Mouse (Mus musculus) kidney, embryonic 14.5 days (tissue): ENCODE measurements around the gene Fam160a1. TPM values are rescaled to one million over a fixed set of nuclear protein-coding genes. Genes with fewer than 3 reads are reported as not detected.

Experiments
- ATAC-seq: fragments of 200-750 bp; cut with Nextera tagmentation; 2 replicates; pipeline ENCODE4 v1.8.0; 2017; ENCODE audit warnings: moderate number of reproducible peaks, mild to moderate bottlenecking, moderate TSS enrichment, moderate library complexity; ENCODE audit not compliant: low FRiP score, low TSS enrichment
- H3K27ac ChIP-seq: fragments of 300-500 bp; sonication (generic); 2 replicates; pipeline ENCODE4 v1.5.1; 2014; ENCODE audit warnings: low read depth, mild to moderate bottlenecking, low read length, moderate library complexity, mixed read lengths
- H3K27me3 ChIP-seq: fragments of 300-500 bp; sonication (generic); 2 replicates; pipeline ENCODE4 v1.6.1; 2014; ENCODE audit warnings: mild to moderate bottlenecking, low read length; ENCODE audit not compliant: control insufficient read depth, insufficient read depth
- H3K36me3 ChIP-seq: fragments of 300-500 bp; sonication (generic); 2 replicates; pipeline ENCODE4 v1.6.1; 2014; ENCODE audit warnings: low read length, mixed read lengths; ENCODE audit not compliant: control insufficient read depth, insufficient read depth
- H3K4me1 ChIP-seq: fragments of 300-500 bp; sonication (generic); 2 replicates; pipeline ENCODE4 v1.6.1; 2014; ENCODE audit warnings: low read length, mixed read lengths; ENCODE audit not compliant: control insufficient read depth, insufficient read depth
- H3K4me2 ChIP-seq: fragments of 300-500 bp; sonication (generic); replicated peaks from 2 replicates; pipeline ENCODE4 v1.6.1; 2014; ENCODE audit warnings: low read depth, mild to moderate bottlenecking, low read length
- H3K4me3 ChIP-seq: fragments of 300-500 bp; sonication (generic); 2 replicates; pipeline ENCODE4 v1.5.1; 2014; ENCODE audit warnings: mild to moderate bottlenecking, low read length
- H3K9ac ChIP-seq: fragments of 300-500 bp; sonication (generic); 2 replicates; pipeline ENCODE4 v1.6.1; 2014; ENCODE audit warnings: low read depth, mild to moderate bottlenecking, low read length, moderate library complexity
- H3K9me3 ChIP-seq: fragments of 300-500 bp; sonication (generic); 2 replicates; pipeline ENCODE4 v1.6.1; 2016; ENCODE audit warnings: low read length; ENCODE audit not compliant: control insufficient read depth
- WGBS: fragments of 180-500 bp; shearing (Covaris S2); extraction: QIAGEN DNeasy Blood & Tissue Kit; methylation state at CpG from one replicate; pipeline ENCODE4 v1.1.7; 2014; 5-methylcytosine and 5-hydroxymethylcytosine counted together
- polyA plus RNA-seq: library from polyadenylated mRNA; unstranded; fragments of >200 nt; fragmentation: Nextera tagmentation; extraction: Ambion mirVana; gene quantifications from 2 replicates; pipeline ENCODE4 v1.2.1, GENCODE M21; 2014

Gene Fam160a1
- polyA plus RNA-seq, 1 experiment from 2014 or later, result 5.9 TPM

DNA sequence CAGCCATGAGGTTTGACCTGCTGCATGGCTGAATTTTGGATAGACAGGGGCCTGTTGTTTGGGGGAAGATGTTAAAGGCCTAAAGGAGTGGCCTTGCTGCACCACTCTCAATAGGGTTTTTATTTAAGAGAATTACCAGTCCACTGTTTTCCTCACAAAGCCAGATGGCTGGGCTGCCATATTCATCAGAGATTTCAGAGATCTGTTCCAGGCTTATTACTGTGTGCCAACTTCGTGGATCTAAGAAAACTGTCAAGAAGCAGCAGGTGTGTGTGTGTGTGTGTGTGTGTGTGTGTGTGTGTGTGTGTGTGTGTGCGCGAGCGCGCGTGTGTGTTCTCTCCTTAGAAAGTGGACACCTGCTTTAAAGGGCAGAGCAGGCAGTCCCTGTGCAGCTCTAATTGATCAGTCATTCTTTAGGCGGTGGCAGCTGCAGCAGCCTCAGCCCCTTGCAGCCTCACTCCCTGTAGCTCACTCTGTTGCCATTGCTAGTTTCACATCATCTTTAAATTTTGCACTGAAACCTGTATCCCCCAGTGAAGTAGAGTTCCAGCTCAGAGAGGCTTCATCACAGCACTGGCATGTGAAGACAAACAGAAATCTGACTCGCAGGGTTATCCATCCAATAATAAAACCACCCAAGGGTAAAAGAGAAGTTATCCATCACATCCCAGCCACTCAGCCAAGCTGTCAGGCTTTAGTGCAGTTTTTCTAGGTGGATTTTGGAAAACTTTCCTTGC is 182.5 kb downstream of the Fam160a1 start:
- no peaks in the 10 kb centered on the region for H3K4me1 ChIP-seq
- no peaks in the 10 kb centered on the region for H3K9me3 ChIP-seq
- H3K36me3 ChIP-seq, result no peaks in the 10 kb centered on the region
- no peak overlapping the region for H3K27ac ChIP-seq
- no peaks in the 10 kb centered on the region for H3K27me3 ChIP-seq
- WGBS, result 43% methylated on average over 8 of the region's 8 CpGs
- H3K9ac ChIP-seq, result no peak overlapping the region
- no peak overlapping the region for H3K4me3 ChIP-seq
- ATAC-seq, result peak; percentile 80; the same call in 1 of the 2 replicates
- no peak overlapping the region for H3K4me2 ChIP-seq

DNA sequence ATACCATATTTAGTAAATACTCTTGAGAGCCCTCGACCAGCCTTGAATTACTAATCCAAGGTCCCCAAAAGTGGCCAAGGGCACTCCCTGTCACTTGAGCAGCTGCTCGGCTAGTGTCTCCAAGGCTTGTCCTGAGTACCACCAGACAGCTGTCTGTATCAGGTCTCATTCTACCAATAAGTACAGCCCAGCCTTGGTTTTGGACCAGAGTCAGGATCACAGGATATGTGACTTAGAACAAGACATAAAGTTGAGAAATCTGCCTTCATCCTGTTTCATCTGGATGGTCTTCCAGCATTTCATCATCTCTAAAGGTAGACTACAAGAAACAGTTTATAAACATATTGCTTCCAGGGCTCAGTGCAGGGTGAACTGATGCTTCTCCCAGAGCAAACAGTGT is 183.4 kb downstream of the Fam160a1 start:
- H3K9ac ChIP-seq, result no peak overlapping the region
- 75% methylated on average over 2 of the region's 2 CpGs for WGBS
- H3K27me3 ChIP-seq, result no peaks in the 10 kb centered on the region
- ATAC-seq, result no peak
- H3K4me2 ChIP-seq, result no peak overlapping the region
- no peaks in the 10 kb centered on the region for H3K4me1 ChIP-seq
- H3K27ac ChIP-seq, result no peak overlapping the region
- H3K4me3 ChIP-seq, result no peak overlapping the region
- no peaks in the 10 kb centered on the region for H3K36me3 ChIP-seq
- no peaks in the 10 kb centered on the region for H3K9me3 ChIP-seq

GRCm38 (mm10) chr3:85629895-85630510 is 187.1 kb downstream of the Fam160a1 start:
- ATAC-seq, result no peak

DNA sequence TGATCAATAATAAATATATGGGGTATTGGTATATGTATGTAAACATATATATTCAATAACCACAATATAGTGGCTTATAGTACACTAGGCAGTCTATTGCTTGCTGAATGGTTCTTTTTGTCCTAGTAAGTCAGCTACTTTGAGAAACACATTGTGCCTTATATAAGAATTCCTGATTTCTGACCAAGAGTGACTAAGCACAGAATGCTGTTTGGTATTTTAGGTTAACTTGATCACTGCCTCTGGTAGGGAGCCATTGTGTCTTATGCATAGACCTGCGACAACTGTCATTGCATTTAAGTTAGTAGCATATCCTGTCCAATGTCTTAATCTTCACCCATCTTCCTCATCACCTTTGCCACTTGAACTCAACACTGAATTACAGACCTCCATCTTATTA is 197.3 kb downstream of the Fam160a1 start:
- H3K4me1 ChIP-seq, result no peaks in the 10 kb centered on the region
- H3K36me3 ChIP-seq, result peaks cover 9% of the 10 kb centered on the region
- no peaks in the 10 kb centered on the region for H3K27me3 ChIP-seq
- no peaks in the 10 kb centered on the region for H3K9me3 ChIP-seq
- H3K9ac ChIP-seq, result no peak overlapping the region
- ATAC-seq, result no peak
- H3K4me2 ChIP-seq, result no peak overlapping the region
- H3K27ac ChIP-seq, result no peak overlapping the region
- H3K4me3 ChIP-seq, result no peak overlapping the region
- WGBS, result 97% methylated on average over 1 of the region's 1 CpGs

More at GRCm38 (mm10) chr3:85629895-85630510, 187.1 kb downstream of the Fam160a1 start:
- H3K9me3 ChIP-seq, result no peaks in the 10 kb centered on the region
- H3K4me1 ChIP-seq, result no peaks in the 10 kb centered on the region
- no peak overlapping the region for H3K4me3 ChIP-seq
- H3K9ac ChIP-seq, result no peak overlapping the region
- H3K4me2 ChIP-seq, result no peak overlapping the region
- 88% methylated on average over 4 of the region's 4 CpGs for WGBS
- no peaks in the 10 kb centered on the region for H3K36me3 ChIP-seq
- no peaks in the 10 kb centered on the region for H3K27me3 ChIP-seq
- H3K27ac ChIP-seq, result no peak overlapping the region

DNA sequence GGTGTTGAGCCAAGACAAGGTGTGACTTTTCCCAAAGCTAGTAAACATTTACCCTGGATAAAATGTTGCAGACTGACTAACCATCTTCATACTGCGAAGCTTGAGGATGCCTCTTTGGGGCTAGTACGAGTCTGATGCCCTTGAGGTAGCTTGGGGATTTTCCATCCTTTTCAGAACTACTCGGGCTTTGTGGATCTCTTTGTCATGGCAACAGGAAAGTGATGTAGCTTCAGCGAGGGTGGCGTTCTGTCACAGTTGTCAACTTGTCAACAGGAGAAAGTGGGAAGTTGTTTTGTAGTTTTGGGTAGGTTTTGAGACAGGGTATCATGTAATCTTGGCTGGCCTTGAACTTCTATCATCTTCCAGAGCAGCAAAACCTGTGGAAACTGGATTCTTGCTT is 197.7 kb downstream of the Fam160a1 start:
- no peak overlapping the region for H3K27ac ChIP-seq
- H3K4me2 ChIP-seq, result no peak overlapping the region
- ATAC-seq, result no peak
- H3K9me3 ChIP-seq, result no peaks in the 10 kb centered on the region
- WGBS, result 92% methylated on average over 5 of the region's 5 CpGs
- no peak overlapping the region for H3K9ac ChIP-seq
- no peaks in the 10 kb centered on the region for H3K27me3 ChIP-seq
- H3K36me3 ChIP-seq, result peaks cover 9% of the 10 kb centered on the region
- H3K4me1 ChIP-seq, result no peaks in the 10 kb centered on the region
- no peak overlapping the region for H3K4me3 ChIP-seq

- no peak overlapping the region for H3K4me2 ChIP-seq
- ATAC-seq, result no peak
- H3K36me3 ChIP-seq, result peaks cover 9% of the 10 kb centered on the region
- H3K9ac ChIP-seq, result no peak overlapping the region
- H3K27ac ChIP-seq, result no peak overlapping the region
- WGBS, result 85% methylated on average over 6 of the region's 6 CpGs
- H3K9me3 ChIP-seq, result no peaks in the 10 kb centered on the region
- no peak overlapping the region for H3K4me3 ChIP-seq
- H3K4me1 ChIP-seq, result no peaks in the 10 kb centered on the region
- no peaks in the 10 kb centered on the region for H3K27me3 ChIP-seq
Observed at GRCm38 (mm10) chr3:85618885-85619284, 198.2 kb downstream of the Fam160a1 start.

- WGBS, result 89% methylated on average over 1 of the region's 1 CpGs
- no peak overlapping the region for H3K27ac ChIP-seq
- H3K36me3 ChIP-seq, result peaks cover 6% of the 10 kb centered on the region; the same call in 1 of the 2 replicates
- H3K4me3 ChIP-seq, result no peak overlapping the region
- no peaks in the 10 kb centered on the region for H3K27me3 ChIP-seq
- H3K4me2 ChIP-seq, result no peak overlapping the region
- H3K9me3 ChIP-seq, result no peaks in the 10 kb centered on the region
- ATAC-seq, result no peak
- no peak overlapping the region for H3K9ac ChIP-seq
- H3K4me1 ChIP-seq, result no peaks in the 10 kb centered on the region
Observed at GRCm38 (mm10) chr3:85616389-85616788, 200.7 kb downstream of the Fam160a1 start.

Other genes with a start within 250 kb of the Fam160a1 start
- gene Gatb, start 243.2 kb downstream of the Fam160a1 start, polyA plus RNA-seq, result 17.6 and 26.4 TPM in 2 replicates
- 1.8 and 2.6 TPM in 2 replicates for gene Glt28d2, start 70.2 kb upstream of the Fam160a1 start, polyA plus RNA-seq
- gene Gm37240, start 70.2 kb upstream of the Fam160a1 start, polyA plus RNA-seq, result 5.8 and 15.1 TPM in 2 replicates
- 27.7 and 39.9 TPM in 2 replicates for gene Sh3d19, start 153.8 kb upstream of the Fam160a1 start, polyA plus RNA-seq
- gene Prss48, start 185.2 kb upstream of the Fam160a1 start, polyA plus RNA-seq, result 0.21 TPM in 1 of 2 replicates, not detected in the other